Mouse (Mus musculus) adrenal gland, postnatal 14 days (tissue): ENCODE measurements around the gene Dmd. TPM values are rescaled to one million over a fixed set of nuclear protein-coding genes. Genes with fewer than 3 reads are reported as not detected.

ENCODE experiments used
- DNase-seq: peaks from one replicate; pipeline ENCODE4 v3.0.0; 2021; ENCODE audit warnings: mixed read lengths
- total RNA-seq: library from RNA; stranded (reverse); gene quantifications from 2 replicates; pipeline ENCODE4 v1.2.3, GENCODE M21; 2021

The Dmd gene
- total RNA-seq, 1 experiment from 2014 or later, result 54.4 TPM

GRCm38 (mm10) chrX:84364981-84365380 is 1416.3 kb downstream of the Dmd start:
- no peak for DNase-seq

- no peak for DNase-seq
These were observed 1486.9 kb downstream of the Dmd start for GRCm38 (mm10) chrX:84435608-84436007.

GRCm38 (mm10) chrX:84436556-84436955 is 1487.9 kb downstream of the Dmd start:
- DNase-seq, result no peak

- no peak for DNase-seq
These were observed 1494.3 kb downstream of the Dmd start for GRCm38 (mm10) chrX:84442996-84443395.

- DNase-seq, result no peak
These were observed 1495.3 kb downstream of the Dmd start for GRCm38 (mm10) chrX:84443985-84444384.

GRCm38 (mm10) chrX:84444638-84445037 is 1496.0 kb downstream of the Dmd start:
- DNase-seq, result no peak

GRCm38 (mm10) chrX:84454473-84454872 is 1505.8 kb downstream of the Dmd start:
- peak; percentile 33 for DNase-seq

- no peak for DNase-seq
These were observed 1566.1 kb downstream of the Dmd start for GRCm38 (mm10) chrX:84514650-84515366.

- DNase-seq, result no peak
These were observed 1603.3 kb downstream of the Dmd start for GRCm38 (mm10) chrX:84551995-84552394.

- DNase-seq, result no peak
These were observed 1604.8 kb downstream of the Dmd start for GRCm38 (mm10) chrX:84553441-84553840.

- DNase-seq, result no peak
These were observed 1649.8 kb downstream of the Dmd start for GRCm38 (mm10) chrX:84598476-84598875.

GRCm38 (mm10) chrX:84640446-84640845 is 1691.8 kb downstream of the Dmd start:
- DNase-seq, result peak; percentile 26

- DNase-seq, result no peak
These were observed 1799.0 kb downstream of the Dmd start for GRCm38 (mm10) chrX:84747683-84748082.

- DNase-seq, result no peak
These were observed 1911.5 kb downstream of the Dmd start for GRCm38 (mm10) chrX:84860012-84860647.

GRCm38 (mm10) chrX:84873090-84873489 is 1924.4 kb downstream of the Dmd start:
- no peak for DNase-seq

- DNase-seq, result no peak
These were observed 1929.5 kb downstream of the Dmd start for GRCm38 (mm10) chrX:84878125-84878524.

- DNase-seq, result peak; percentile 30
These were observed 1984.2 kb downstream of the Dmd start for GRCm38 (mm10) chrX:84932715-84933473.

- DNase-seq, result no peak
These were observed 2011.9 kb downstream of the Dmd start for GRCm38 (mm10) chrX:84960557-84960956.

GRCm38 (mm10) chrX:84960972-84961371 is 2012.3 kb downstream of the Dmd start:
- DNase-seq, result no peak

- no peak for DNase-seq
These were observed 2059.6 kb downstream of the Dmd start for GRCm38 (mm10) chrX:85008304-85008703.

GRCm38 (mm10) chrX:85041466-85042058 is 2092.9 kb downstream of the Dmd start:
- DNase-seq, result no peak

GRCm38 (mm10) chrX:85046631-85047030 is 2098.0 kb downstream of the Dmd start:
- DNase-seq, result no peak
